Mouse (Mus musculus) liver, embryonic 14.5 days (tissue): ENCODE results near the gene Ppan. TPM values are rescaled to one million over a fixed set of nuclear protein-coding genes. Genes with fewer than 3 reads are reported as not detected.

Experiments used
- ATAC-seq: fragments of 200-750 bp; cut with Nextera tagmentation; 2 replicates; pipeline ENCODE4 v1.8.0; 2017; ENCODE audit warnings: moderate number of reproducible peaks, mild to moderate bottlenecking, moderate library complexity; ENCODE audit not compliant: insufficient read depth
- DNase-seq, 3 experiments: peaks; one replicate each; pipeline ENCODE4 v3.0.0-alpha.2; 2012 to 2013; ENCODE audit warnings: low read depth in 3 of 3, low spot score in 3 of 3
- H3K27ac ChIP-seq: fragments of 300-500 bp; sonication (generic); 2 replicates; pipeline ENCODE4 v1.5.1; 2014; ENCODE audit warnings: moderate library complexity, mild to moderate bottlenecking, control low read depth, inconsistent platforms
- H3K27me3 ChIP-seq: fragments of 300-500 bp; sonication (generic); 2 replicates; pipeline ENCODE4 v1.6.1; 2014; ENCODE audit warnings: mild to moderate bottlenecking, low read length, moderate library complexity; ENCODE audit not compliant: control insufficient read depth, insufficient read depth
- H3K36me3 ChIP-seq: fragments of 300-500 bp; sonication (generic); replicated peaks from 2 replicates; pipeline ENCODE4 v1.6.1; 2014; ENCODE audit warnings: low read depth; ENCODE audit not compliant: control insufficient read depth, insufficient read depth
- H3K4me1 ChIP-seq, 2 experiments: fragments of 200-500 bp in 1 of 2; fragments of 300-500 bp in 1 of 2; sonication (generic) in 1 of 2; replicated peaks; 2 replicates each; pipeline ENCODE4 v1.6.1; 2012 to 2014; ENCODE audit warnings: antibody characterized with exemption in 1 of 2, inconsistent platforms in 1 of 2, low read length in 1 of 2; ENCODE audit not compliant: control insufficient read depth in 2 of 2, insufficient read depth in 2 of 2
- H3K4me2 ChIP-seq: fragments of 300-500 bp; sonication (generic); 2 replicates; pipeline ENCODE4 v1.6.1; 2014; ENCODE audit warnings: low read depth, mild to moderate bottlenecking, control low read depth, moderate library complexity
- H3K4me3 ChIP-seq, 2 experiments: fragments of 200-500 bp in 1 of 2; fragments of 300-500 bp in 1 of 2; sonication (generic) in 1 of 2; 2 replicates each; pipeline ENCODE4 v1.5.1; 2012 to 2014; ENCODE audit warnings: low read depth in 2 of 2, low read length in 2 of 2, mild to moderate bottlenecking in 2 of 2, control low read depth in 1 of 2, inconsistent platforms in 1 of 2, moderate library complexity in 1 of 2; ENCODE audit not compliant: insufficient read depth in 1 of 2
- H3K9ac ChIP-seq: fragments of 300-500 bp; sonication (generic); replicated peaks from 2 replicates; pipeline ENCODE4 v1.6.1; 2014; ENCODE audit warnings: mild to moderate bottlenecking, control low read depth, moderate library complexity
- H3K9me3 ChIP-seq: fragments of 300-500 bp; sonication (generic); 2 replicates; pipeline ENCODE4 v1.6.1; 2016; ENCODE audit warnings: low read length, mixed read lengths; ENCODE audit not compliant: control insufficient read depth
- CTCF ChIP-seq: IDR thresholded peaks from 2 replicates; pipeline ENCODE4 v1.5.1; 2016; ENCODE audit warnings: antibody characterized with exemption, low read depth, control low read depth
- EP300 ChIP-seq: IDR thresholded peaks from 2 replicates; pipeline ENCODE4 v1.6.1; 2016; ENCODE audit warnings: antibody characterized with exemption, low read depth
- WGBS: fragments of 180-500 bp; shearing (Covaris S2); extraction: QIAGEN DNeasy Blood & Tissue Kit; methylation state at CpG from one replicate; pipeline ENCODE4 v1.1.7; 2014; ENCODE audit not compliant: insufficient replicate concordance; 5-methylcytosine and 5-hydroxymethylcytosine counted together
- polyA plus RNA-seq, 2 experiments: library from polyadenylated mRNA; depleted of rRNA in 1 of 2; stranded (reverse) in 1 of 2; unstranded in 1 of 2; fragments of >200 nt; fragmentation: Nextera tagmentation in 1 of 2; extraction: Ambion mirVana in 1 of 2; gene quantifications; 2 replicates each; pipeline versions ENCODE4 v1.2.1 to v1.2.3; 2012 to 2014

The Ppan gene
- polyA plus RNA-seq, 2 experiments: 50.2 to 84.8 TPM

DNA sequence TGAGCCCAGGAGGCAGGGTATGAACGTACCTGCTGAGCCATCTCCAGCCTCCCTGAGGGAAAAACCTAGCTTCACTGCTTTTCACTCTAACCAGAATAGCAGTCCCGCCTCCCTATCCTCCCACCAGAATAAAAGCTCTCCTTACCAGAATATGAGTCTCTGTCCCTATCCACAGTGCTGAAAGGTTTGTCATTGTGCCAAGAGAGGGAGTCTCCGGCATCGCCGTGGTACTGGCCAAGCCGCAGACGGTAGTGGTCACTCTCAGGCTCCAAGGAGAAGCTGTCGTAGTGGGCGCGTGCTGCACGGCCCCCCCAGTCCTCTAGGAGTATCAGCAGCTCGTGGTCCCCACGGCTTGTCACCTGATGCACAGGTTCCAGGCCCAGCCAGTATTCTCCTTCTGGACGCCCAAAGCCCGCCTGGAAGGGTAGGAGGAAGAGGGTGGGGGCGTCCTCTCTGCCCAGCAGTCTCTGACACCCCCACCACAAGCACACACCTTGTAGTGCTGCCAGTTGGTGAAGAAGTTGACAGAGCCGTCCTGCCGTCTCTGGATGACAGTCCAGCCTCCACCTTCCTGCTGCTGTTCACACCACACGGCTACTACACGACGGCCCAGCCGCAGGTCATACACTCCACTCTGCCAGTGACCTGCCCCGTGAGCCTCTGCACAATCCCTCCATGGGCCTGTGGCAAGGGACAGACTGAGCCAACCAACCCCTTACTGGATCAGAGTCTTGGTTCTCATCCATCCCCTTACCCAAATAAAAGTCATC is 12.8 kb upstream of the Ppan start:
- no peak for TF ChIP-seq CTCF
- TF ChIP-seq EP300: no peak
- Histone ChIP-seq H3K9me3 (no peaks in the 10 kb centered on the region), H3K27ac (no peak overlapping the region), H3K4me1 (peaks cover 4 to 6% of the 10 kb centered on the region in 2 experiments), H3K27me3 (no peaks in the 10 kb centered on the region), H3K36me3 (no peaks in the 10 kb centered on the region), H3K4me2 (no peak overlapping the region), H3K4me3 (no peak overlapping the region), H3K9ac (no peak overlapping the region)
- no peak for ATAC-seq
- no peak for DNase-seq
- 63% methylated on average over 23 of the region's 23 CpGs for WGBS

DNA sequence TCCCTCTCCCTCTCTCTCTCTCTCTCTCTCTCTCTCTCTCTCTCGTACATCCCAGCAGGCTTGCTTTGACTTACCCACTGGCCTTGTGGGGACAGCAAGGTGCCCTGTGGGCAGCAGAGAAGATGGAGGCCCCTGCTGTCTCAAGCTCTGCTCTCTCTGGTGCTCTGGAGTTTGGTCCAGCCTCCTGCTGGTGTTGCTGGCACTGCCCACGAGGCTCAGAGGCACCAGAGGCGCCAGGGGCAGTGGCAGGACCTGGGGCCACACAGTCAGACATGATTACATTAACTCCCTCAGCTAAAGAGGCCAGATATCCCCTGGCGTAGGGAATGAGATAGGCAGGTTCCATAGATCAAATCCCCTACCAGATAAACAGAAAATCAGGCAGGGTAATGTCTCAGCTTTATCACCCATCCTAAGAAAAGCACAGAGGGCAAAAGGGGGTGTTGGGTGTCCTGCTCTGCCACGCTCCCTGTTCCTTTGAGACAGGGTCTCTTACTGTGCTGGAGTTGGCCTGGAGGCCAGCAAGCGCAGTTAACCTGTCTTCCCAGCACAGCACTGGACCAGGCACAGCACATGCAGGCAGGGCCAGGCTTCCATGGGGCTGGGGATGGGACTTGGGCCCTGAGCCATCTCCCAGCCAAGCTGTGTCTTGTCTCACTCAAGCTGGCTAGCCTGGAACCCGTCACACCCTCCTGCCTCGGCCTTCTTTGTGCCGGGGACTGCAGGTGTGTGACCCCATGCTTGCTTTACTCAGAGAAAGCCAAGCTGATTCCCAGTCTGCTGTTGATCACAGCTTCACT is 11.5 kb upstream of the Ppan start:
- H3K4me1 ChIP-seq: peaks cover 4 to 6% of the 10 kb centered on the region in 2 experiments
- DNase-seq (no peak), ATAC-seq (no peak)
- H3K4me2 ChIP-seq: no peak overlapping the region
- no peaks in the 10 kb centered on the region for H3K27me3 ChIP-seq
- no peak overlapping the region for H3K9ac ChIP-seq
- H3K4me3 ChIP-seq: no peak overlapping the region
- H3K9me3 ChIP-seq: no peaks in the 10 kb centered on the region
- no peaks in the 10 kb centered on the region for H3K36me3 ChIP-seq
- 57% methylated on average over 9 of the region's 9 CpGs for WGBS
- TF ChIP-seq EP300: no peak
- TF ChIP-seq CTCF: no peak
- H3K27ac ChIP-seq: no peak overlapping the region

DNA sequence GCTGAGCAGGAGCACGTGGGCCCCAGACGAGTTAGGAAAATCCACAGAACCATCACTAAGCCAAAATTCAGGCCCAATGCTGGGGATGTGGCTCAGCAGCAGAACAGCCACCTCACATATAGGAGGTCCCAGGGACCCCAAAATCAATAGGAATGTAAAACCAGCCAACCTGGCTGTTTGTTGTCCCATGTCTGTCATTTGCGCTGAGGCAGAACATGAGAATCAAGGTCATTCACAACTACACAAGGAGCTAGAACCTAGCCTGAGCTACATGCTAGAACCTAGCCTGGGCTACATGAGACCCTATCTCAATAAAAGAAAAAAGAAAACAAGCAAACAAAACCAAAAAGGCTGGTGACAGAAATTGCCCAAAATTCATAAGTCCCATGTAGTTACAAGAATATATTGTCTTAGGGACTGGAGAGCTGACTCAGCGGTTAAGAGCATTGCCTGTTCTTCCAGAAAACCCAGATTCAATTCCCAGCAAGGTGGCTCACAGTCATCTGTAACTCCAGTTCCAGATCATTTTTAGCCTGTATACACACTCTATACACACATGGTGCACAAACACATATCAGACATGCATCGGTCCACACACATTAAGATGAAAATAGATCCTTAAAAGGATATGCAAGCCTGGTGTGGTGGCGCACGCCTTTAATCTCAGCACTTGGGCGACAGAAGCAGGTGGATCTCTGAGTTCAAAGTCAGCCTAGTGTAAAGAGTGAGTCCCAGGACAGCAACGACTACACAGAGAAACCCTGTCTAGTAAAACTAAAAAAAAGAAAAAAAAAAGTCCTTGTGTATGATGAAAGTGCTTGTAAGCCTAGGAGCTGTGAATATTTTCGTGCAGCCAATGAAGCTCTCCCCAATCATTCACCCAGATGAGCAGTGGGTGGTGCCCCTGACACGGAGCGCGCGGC is 10.6 kb upstream of the Ppan start:
- TF ChIP-seq EP300 (no peak), CTCF (peak; percentile 25; the same call in 1 of the 2 replicates)
- Histone ChIP-seq H3K4me1 (peaks cover 4 to 6% of the 10 kb centered on the region in 2 experiments), H3K27me3 (no peaks in the 10 kb centered on the region), H3K36me3 (no peaks in the 10 kb centered on the region), H3K4me2 (peak overlapping the region; percentile 92), H3K9me3 (no peaks in the 10 kb centered on the region), H3K27ac (peak overlapping the region; percentile 48), H3K4me3 (peak overlapping the region; percentile 28 to 57), H3K9ac (peak overlapping the region; percentile 49)
- DNase-seq (no peak), ATAC-seq (no peak)
- WGBS: 29% methylated on average over 14 of the region's 14 CpGs

DNA sequence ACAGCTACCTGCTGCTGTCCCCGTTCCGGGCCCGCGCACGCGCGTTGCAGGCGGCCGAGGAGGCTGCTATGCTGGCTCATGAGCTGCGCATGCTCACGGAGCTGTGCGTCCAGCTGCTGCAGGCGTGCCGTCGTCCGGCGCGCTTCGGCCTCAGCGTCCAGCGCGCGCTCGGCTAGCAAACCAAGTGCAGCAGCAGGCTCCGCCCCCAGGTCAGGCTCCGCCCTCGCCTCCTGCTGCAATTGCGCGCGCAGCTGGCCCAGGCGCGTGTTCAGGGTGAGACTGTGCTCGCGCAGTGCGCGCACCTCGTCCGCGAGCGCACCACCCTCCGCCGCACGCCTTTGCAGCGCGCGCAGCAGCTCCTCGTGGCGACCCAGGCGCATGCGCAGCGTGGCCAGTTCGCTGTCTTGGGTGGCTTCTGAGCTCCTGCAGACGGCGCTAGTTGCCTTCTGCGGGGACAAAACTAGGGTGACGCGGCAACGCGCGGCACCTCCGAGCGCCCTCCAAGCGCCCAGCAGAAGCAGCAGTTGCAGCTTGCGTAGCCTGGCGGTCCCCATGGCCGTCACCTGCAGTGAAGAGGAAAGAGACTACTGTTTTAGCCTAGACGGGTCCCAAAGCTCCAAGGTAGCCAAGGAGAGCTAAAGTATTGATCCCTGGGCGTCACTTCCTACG is 9.8 kb upstream of the Ppan start:
- Histone ChIP-seq H3K27me3 (no peaks in the 10 kb centered on the region), H3K4me2 (peak overlapping the region; percentile 92), H3K36me3 (no peaks in the 10 kb centered on the region), H3K4me3 (peak overlapping the region; percentile 47 to 57), H3K9ac (peak overlapping the region; percentile 77), H3K4me1 (peaks cover 4 to 6% of the 10 kb centered on the region in 2 experiments), H3K27ac (peak overlapping the region; percentile 81), H3K9me3 (no peaks in the 10 kb centered on the region)
- DNase-seq (peak; percentile 95 to 97 (median 96)), ATAC-seq (peak; percentile 94)
- TF ChIP-seq EP300 (no peak), CTCF (peak; percentile 92)
- WGBS: under 1% methylated on average over 69 of the region's 69 CpGs
